Mouse (Mus musculus) lung, adult 2 months (tissue): ENCODE measurements around the gene Cmtm4.

Source experiments
- CTCF ChIP-seq: fragments of 200-500 bp; IDR thresholded peaks from 2 replicates; pipeline ENCODE4 v1.5.1; 2011; ENCODE audit warnings: mild to moderate bottlenecking, low read length, control low read depth; ENCODE audit not compliant: insufficient read depth
- POLR2A ChIP-seq: fragments of 200-500 bp; IDR thresholded peaks from 2 replicates; pipeline ENCODE4 v1.6.1; 2011; ENCODE audit warnings: low read depth, mild to moderate bottlenecking, control low read depth, low read length, borderline replicate concordance; ENCODE audit errors: extremely low read depth

GRCm38 (mm10) chr8:104371121-104371520 lies 24.5 kb downstream of the Cmtm4 start:
- TF ChIP-seq CTCF: no peak
- no peak for TF ChIP-seq POLR2A
